Mouse (Mus musculus): ENCODE measurements around the gene Gm4301. TPM values are rescaled to one million over a fixed set of nuclear protein-coding genes. Genes with fewer than 3 reads are reported as not detected.
"Not testable (repeated sequence)": the region's sequence is repeated elsewhere in the genome, so short reads cannot be mapped to it uniquely, and the experiment has no call there.

The Gm4301 gene
- total RNA-seq (2021), result not detected

DNA sequence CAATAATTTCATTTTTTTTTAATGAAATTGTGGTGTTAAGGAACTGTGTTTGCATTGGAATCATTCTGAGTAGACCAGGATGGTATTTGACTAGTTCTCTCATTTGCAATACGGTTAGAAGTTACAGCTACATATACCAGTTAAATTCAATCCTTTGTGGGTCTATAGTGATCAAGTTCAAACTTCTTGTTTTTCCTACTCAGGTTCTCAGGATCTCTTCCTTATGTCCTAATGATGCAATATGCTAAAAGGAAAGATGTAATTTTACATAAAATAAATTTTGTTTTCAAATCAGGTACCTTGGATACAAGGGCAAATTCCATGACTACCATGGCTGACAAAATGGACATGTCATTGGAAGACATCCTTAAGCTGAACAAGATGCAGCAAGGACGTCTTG is at the start of gene Gm4301:
TSS of gene Gm4301 (plus strand) at position 301 of the 400 bp plus-strand sequence.
- DNase-seq (ENCODE audit: extremely low spot score in 1 of 2, low spot score in 1 of 2), result not testable (repeated sequence)

DNA sequence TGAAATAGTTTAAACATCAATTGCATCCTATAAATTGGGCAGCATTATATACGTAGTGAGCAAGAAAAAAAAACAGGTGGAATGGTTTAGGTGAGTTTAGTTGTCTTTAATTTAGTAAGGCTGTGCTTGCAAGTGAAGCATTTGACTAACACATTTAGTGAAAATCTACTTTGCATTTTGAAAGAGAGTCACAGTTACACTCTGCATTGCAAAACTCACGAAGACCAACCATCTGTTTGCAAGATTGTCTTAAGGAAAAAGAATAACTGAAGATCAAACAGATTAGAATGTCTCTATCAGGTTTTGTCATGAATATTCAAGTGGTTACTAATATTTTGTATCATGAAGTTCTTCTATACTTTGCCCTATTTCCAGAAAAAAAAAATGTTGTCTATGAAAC is 39.4 kb upstream of the Gm4301 start:
- no peak for DNase-seq (ENCODE audit: extremely low spot score in 1 of 2, low spot score in 1 of 2)

DNA sequence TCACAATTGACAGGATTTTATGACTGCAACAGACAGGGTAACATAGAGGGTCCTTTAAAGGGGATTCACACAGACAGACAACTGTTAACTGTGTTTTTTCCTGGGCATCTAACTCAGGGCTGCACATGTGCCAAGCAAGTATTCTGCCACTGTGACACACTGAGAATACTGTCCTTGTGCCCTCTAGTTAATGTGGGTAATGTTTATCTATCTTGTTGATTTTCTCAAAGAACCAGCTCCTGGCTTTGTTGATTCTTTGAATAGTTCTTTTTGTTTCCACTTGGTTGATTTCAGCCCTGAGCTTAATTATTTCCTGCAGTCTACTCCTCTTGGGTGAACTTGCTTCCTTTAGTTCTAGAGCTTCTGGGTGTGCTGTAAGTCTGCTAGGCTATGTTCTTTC is 35.4 kb upstream of the Gm4301 start:
- DNase-seq (ENCODE audit: extremely low spot score in 1 of 2, low spot score in 1 of 2), result not testable (repeated sequence)

DNA sequence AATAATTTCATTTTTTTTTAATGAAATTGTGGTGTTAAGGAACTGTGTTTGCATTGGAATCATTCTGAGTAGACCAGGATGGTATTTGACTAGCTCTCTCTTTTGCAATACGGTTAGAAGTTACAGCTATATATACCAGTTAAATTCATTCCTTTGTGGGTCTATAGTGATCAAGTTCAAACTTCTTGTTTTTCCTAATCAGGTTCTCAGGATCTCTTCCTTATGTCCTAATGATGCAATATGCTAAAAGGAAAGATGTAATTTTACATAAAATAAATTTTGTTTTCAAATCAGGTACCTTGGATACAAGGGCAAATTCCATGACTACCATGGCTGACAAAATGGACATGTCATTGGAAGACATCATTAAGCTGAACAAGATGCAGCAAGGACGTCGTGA is 5.1 kb downstream of the Gm4301 start, which contains the start of gene Gm4302:
TSS of gene Gm4302 (plus strand) at position 301 of the 400 bp plus-strand sequence.
- not testable (repeated sequence) for DNase-seq (ENCODE audit: extremely low spot score in 1 of 2, low spot score in 1 of 2)

DNA sequence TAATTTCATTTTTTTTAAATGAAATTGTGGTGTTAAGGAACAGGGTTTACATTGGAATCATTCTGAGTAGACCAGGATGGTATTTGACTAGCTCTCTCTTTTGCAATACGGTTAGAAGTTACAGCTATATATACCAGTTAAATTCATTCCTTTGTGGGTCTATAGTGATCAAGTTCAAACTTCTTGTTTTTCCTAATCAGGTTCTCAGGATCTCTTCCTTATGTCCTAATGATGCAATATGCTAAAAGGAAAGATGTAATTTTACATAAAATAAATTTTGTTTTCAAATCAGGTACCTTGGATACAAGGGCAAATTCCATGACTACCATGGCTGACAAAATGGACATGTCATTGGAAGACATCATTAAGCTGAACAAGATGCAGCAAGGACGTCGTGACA is 10.2 kb downstream of the Gm4301 start, which contains the start of gene Gm4303:
TSS of gene Gm4303 (plus strand) at position 301 of the 400 bp plus-strand sequence.
- DNase-seq (ENCODE audit: extremely low spot score in 1 of 2, low spot score in 1 of 2), result not testable (repeated sequence)

DNA sequence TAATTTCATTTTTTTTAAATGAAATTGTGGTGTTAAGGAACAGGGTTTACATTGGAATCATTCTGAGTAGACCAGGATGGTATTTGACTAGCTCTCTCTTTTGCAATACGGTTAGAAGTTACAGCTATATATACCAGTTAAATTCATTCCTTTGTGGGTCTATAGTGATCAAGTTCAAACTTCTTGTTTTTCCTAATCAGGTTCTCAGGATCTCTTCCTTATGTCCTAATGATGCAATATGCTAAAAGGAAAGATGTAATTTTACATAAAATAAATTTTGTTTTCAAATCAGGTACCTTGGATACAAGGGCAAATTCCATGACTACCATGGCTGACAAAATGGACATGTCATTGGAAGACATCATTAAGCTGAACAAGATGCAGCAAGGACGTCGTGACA is 15.3 kb downstream of the Gm4301 start, which contains the start of gene Gm4305:
TSS of gene Gm4305 (plus strand) at position 301 of the 400 bp plus-strand sequence.
- DNase-seq (ENCODE audit: extremely low spot score in 1 of 2, low spot score in 1 of 2), result not testable (repeated sequence)

DNA sequence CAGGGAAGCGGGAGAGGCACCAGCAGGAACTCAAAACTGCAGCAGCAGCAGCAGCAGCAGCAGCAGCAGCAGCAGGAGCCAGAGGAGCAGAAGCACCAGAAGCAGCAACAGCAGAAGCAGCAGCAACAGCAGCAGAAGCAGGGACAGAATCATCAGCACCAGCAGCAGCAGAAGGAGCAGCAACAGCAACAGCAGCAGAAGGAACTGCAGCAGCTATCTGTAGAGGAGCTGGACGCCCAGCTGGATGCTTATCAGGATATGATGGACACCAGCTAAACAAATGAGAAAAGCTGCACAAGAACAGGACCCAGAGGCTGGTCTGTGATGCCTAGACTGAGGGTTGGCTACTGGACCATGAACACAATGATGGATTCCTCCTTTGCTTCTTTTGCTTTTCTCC is 21.4 kb downstream of the Gm4301 start:
- DNase-seq (ENCODE audit: extremely low spot score in 1 of 2, low spot score in 1 of 2), result peak; percentile 3 to 15

DNA sequence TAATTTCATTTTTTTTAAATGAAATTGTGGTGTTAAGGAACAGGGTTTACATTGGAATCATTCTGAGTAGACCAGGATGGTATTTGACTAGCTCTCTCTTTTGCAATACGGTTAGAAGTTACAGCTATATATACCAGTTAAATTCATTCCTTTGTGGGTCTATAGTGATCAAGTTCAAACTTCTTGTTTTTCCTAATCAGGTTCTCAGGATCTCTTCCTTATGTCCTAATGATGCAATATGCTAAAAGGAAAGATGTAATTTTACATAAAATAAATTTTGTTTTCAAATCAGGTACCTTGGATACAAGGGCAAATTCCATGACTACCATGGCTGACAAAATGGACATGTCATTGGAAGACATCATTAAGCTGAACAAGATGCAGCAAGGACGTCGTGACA is 25.6 kb downstream of the Gm4301 start, which contains the start of gene Gm4307:
TSS of gene Gm4307 (plus strand) at position 301 of the 400 bp plus-strand sequence.
- not testable (repeated sequence) for DNase-seq (ENCODE audit: extremely low spot score in 1 of 2, low spot score in 1 of 2)

DNA sequence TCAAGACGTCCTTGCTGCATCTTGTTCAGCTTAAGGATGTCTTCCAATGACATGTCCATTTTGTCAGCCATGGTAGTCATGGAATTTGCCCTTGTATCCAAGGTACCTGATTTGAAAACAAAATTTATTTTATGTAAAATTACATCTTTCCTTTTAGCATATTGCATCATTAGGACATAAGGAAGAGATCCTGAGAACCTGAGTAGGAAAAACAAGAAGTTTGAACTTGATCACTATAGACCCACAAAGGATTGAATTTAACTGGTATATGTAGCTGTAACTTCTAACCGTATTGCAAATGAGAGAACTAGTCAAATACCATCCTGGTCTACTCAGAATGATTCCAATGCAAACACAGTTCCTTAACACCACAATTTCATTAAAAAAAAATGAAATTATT is 47.0 kb downstream of the Gm4301 start, which contains the start of gene Gm4312:
TSS of gene Gm4312 (minus strand) at position 101 of the 400 bp plus-strand sequence.
- not testable (repeated sequence) for DNase-seq (ENCODE audit: extremely low spot score in 1 of 2, low spot score in 1 of 2)

Other genes starting within 250 kb of the Gm4301 start
- not detected for gene Gm4302, start 5.2 kb downstream of the Gm4301 start, total RNA-seq (2021)
- not detected for gene Gm4303, start 10.3 kb downstream of the Gm4301 start, total RNA-seq (2021)
- gene Gm4305, start 15.4 kb downstream of the Gm4301 start, total RNA-seq (2021), result not detected
- gene Gm4307, start 25.7 kb downstream of the Gm4301 start, total RNA-seq (2021), result not detected
- gene Gm4312, start 46.9 kb downstream of the Gm4301 start, total RNA-seq (2021), result not detected
- gene Tmtc3, start 151.7 kb downstream of the Gm4301 start, total RNA-seq (2021), result 10 to 100 TPM; 12.1 to 14.4 TPM
- gene Cep290, start 151.9 kb downstream of the Gm4301 start, total RNA-seq (2021), result 10 to 100 TPM; 11.4 to 13.1 TPM

Data from layer of hippocampus, postnatal 25 days (tissue).